Mouse (Mus musculus) midbrain, embryonic 16.5 days (tissue): ENCODE measurements around the gene Rps6ka2. TPM values are rescaled to one million over a fixed set of nuclear protein-coding genes. Genes with fewer than 3 reads are reported as not detected.

ENCODE experiments used
- ATAC-seq: fragments of 200-750 bp; cut with Nextera tagmentation; 2 replicates; pipeline ENCODE4 v1.8.0; 2017; ENCODE audit warnings: moderate TSS enrichment
- H3K27ac ChIP-seq: fragments of 300-500 bp; sonication (generic); 2 replicates; pipeline ENCODE4 v1.5.1; 2014; ENCODE audit warnings: mild to moderate bottlenecking, low read length, mixed read lengths
- H3K27me3 ChIP-seq: fragments of 300-500 bp; sonication (generic); 2 replicates; pipeline ENCODE4 v1.6.1; 2014; ENCODE audit warnings: low read depth, low read length, mixed read lengths; ENCODE audit not compliant: control insufficient read depth, insufficient read depth
- H3K36me3 ChIP-seq: fragments of 300-500 bp; sonication (generic); 2 replicates; pipeline ENCODE4 v1.6.1; 2014; ENCODE audit warnings: mild to moderate bottlenecking, low read length, moderate library complexity, mixed read lengths; ENCODE audit not compliant: control insufficient read depth, insufficient read depth
- H3K4me1 ChIP-seq: fragments of 300-500 bp; sonication (generic); 2 replicates; pipeline ENCODE4 v1.6.1; 2014; ENCODE audit warnings: mild to moderate bottlenecking, low read length, mixed read lengths; ENCODE audit not compliant: control insufficient read depth, insufficient read depth
- H3K4me2 ChIP-seq: fragments of 300-500 bp; sonication (generic); 2 replicates; pipeline ENCODE4 v1.6.1; 2014; ENCODE audit warnings: mild to moderate bottlenecking, low read length, mixed read lengths
- H3K4me3 ChIP-seq: fragments of 300-500 bp; sonication (generic); 2 replicates; pipeline ENCODE4 v1.5.1; 2014; ENCODE audit warnings: low read depth, mild to moderate bottlenecking, low read length, moderate library complexity, mixed read lengths
- H3K9ac ChIP-seq: fragments of 300-500 bp; sonication (generic); 2 replicates; pipeline ENCODE4 v1.6.1; 2014; ENCODE audit warnings: low read depth, low read length, mixed read lengths
- H3K9me3 ChIP-seq: fragments of 300-500 bp; sonication (generic); replicated peaks from 2 replicates; pipeline ENCODE4 v1.6.1; 2014; ENCODE audit warnings: mild to moderate bottlenecking, low read length, mixed read lengths; ENCODE audit not compliant: control insufficient read depth, poor library complexity, severe bottlenecking
- WGBS: fragments of 180-500 bp; shearing (Covaris S2); extraction: QIAGEN DNeasy Blood & Tissue Kit; methylation state at CpG from one replicate; pipeline ENCODE4 v1.1.7; 2014; 5-methylcytosine and 5-hydroxymethylcytosine counted together
- polyA plus RNA-seq: library from polyadenylated mRNA; unstranded; fragments of >200 nt; fragmentation: Nextera tagmentation; extraction: Ambion mirVana; gene quantifications from 2 replicates; pipeline ENCODE4 v1.2.1, GENCODE M21; 2015

Gene Rps6ka2
- polyA plus RNA-seq, 1 experiment from 2014 or later = 19.6 TPM

DNA sequence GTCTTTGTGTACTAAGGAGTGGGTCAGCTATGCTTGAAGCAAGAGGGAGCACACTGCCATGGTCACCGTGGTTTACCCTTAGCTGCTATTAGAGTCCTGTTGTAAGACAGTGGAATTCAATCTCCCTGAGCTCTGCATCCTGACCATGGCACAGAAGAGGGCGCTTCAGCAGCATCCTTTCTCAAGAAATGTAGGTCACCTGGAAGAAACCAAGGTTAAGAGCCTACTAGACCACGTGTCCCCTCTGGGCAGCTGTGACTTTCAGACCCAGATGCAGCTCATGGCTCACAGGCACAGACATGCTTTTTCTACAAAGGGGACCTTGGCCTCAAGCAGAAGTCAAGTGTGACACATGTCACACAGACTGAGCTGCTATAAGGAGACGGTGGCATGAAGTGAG, 27.5 kb upstream of the Rps6ka2 start:
- Histone ChIP-seq H3K9me3 (no peaks in the 10 kb centered on the region), H3K27me3 (no peaks in the 10 kb centered on the region), H3K27ac (no peak overlapping the region), H3K4me1 (peaks cover 8% of the 10 kb centered on the region), H3K36me3 (no peaks in the 10 kb centered on the region), H3K9ac (no peak overlapping the region), H3K4me2 (no peak overlapping the region), H3K4me3 (no peak overlapping the region)
- ATAC-seq = no peak
- 63% methylated on average over 4 of the region's 4 CpGs for WGBS

DNA sequence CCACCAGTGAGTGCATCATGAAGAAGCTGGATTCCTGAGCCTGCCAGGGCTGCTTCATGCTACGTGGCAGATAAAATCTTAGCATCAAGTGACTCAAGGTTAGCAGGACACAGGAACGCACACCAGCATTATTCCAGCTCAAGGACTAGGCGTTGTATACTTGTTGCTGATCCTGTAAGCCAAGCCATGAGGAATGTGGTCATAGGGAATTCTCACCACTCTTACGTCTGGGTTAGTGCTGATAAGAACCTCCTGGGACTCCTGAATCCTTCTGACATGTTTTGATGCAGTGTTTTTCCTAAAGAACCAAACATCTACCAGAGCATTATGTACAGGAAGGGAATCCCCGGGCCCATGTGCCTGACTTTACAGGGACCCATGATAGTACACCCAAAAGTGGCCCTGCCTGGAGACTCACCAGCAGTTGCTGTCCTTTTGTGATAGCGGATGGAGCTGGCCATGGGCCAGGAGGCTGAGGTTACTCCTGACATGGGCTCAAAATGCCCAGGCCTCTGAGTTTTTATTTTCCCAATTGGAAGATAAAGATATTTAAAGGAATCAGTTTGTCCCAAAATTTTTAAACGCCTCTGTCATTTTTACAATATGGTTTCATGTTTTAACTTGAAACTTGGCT, 25.9 kb upstream of the Rps6ka2 start:
- WGBS = 75% methylated on average over 7 of the region's 7 CpGs
- Histone ChIP-seq H3K27me3 (no peaks in the 10 kb centered on the region), H3K4me3 (no peak overlapping the region), H3K9me3 (no peaks in the 10 kb centered on the region), H3K27ac (no peak overlapping the region), H3K4me2 (no peak overlapping the region), H3K4me1 (peaks cover 12% of the 10 kb centered on the region), H3K9ac (no peak overlapping the region), H3K36me3 (no peaks in the 10 kb centered on the region)
- no peak for ATAC-seq

DNA sequence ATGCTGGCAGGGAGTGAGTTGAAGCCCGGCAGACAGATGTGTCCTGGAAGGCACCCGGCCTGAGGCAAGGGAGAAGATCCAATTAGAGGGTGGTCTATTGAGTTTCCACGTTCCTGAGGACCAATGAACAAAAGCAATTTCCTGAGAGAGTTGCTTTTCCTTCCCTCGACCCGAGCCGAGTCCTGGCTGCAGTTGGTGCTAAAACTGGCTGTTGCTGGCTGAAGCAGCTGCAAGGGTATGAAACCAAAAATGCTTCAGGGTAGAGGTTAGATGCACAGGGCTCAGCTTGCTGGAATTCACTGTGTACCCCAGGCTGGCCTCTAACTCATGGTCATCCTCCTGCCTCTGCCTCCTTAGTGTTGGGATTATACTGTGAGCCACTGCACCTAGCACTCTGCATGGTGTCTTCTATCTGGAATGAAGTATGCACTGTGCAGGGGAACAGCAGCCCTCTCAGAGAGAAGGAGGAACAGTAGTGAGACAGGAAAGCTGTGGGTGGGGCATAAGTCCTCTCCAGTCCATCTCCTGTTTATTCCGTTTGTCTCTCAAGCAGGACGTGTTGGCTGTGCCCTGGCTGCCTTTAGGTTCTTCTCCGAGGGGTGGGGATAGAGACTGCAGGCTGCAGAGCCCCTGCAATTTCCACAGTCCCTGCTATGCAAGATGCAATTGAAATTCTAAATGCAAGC, 24.4 kb upstream of the Rps6ka2 start:
- Histone ChIP-seq H3K4me3 (no peak overlapping the region), H3K27me3 (no peaks in the 10 kb centered on the region), H3K9ac (no peak overlapping the region), H3K4me2 (no peak overlapping the region), H3K36me3 (no peaks in the 10 kb centered on the region), H3K9me3 (no peaks in the 10 kb centered on the region), H3K4me1 (peaks cover 12% of the 10 kb centered on the region), H3K27ac (no peak overlapping the region)
- 44% methylated on average over 9 of the region's 9 CpGs for WGBS
- no peak for ATAC-seq

DNA sequence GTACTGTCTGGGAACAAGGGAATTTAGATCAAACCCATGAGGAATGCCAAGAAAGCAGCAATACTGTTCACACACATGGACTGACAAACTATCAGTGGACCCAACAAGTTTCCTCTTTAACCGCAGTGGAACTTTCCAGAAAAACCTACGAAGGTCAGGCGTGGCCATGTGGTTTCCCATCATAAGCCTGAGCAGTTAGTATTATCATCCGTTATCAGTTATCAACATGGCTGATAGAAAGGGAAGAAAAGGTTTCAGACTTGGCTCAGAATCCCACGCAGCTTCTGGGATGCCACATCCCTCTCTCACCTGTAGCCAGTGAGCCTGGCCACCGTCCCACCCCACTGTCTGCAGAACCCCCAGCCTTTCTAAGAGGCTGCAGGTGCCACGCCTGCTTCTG, 23.4 kb upstream of the Rps6ka2 start:
- WGBS = 95% methylated on average over 7 of the region's 7 CpGs
- peaks cover 12% of the 10 kb centered on the region for H3K4me1 ChIP-seq
- no peak overlapping the region for H3K4me3 ChIP-seq
- no peak overlapping the region for H3K9ac ChIP-seq
- H3K27ac ChIP-seq = no peak overlapping the region
- H3K36me3 ChIP-seq = no peaks in the 10 kb centered on the region
- H3K9me3 ChIP-seq = no peaks in the 10 kb centered on the region
- H3K4me2 ChIP-seq = no peak overlapping the region
- H3K27me3 ChIP-seq = no peaks in the 10 kb centered on the region
- no peak for ATAC-seq

DNA sequence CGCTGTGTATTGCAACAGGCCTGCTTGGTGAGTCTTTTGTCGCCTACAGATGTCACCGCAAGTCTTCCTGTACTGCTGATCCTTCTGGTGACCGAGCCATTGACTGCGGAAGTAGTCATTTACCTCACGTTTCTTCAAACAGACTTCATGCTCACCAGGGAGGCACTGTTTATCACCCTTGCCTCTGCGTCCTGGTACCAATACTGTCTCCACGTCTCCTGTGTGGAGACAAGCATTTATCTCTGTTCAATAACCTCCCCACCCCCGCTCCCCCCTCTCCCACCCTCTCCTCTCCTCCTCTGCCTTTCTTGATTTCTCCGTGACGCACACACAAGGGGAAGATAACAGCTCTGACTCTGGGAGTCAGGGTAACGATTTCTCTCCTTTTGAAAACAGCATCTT, 22.0 kb upstream of the Rps6ka2 start:
- WGBS = 59% methylated on average over 12 of the region's 12 CpGs

DNA sequence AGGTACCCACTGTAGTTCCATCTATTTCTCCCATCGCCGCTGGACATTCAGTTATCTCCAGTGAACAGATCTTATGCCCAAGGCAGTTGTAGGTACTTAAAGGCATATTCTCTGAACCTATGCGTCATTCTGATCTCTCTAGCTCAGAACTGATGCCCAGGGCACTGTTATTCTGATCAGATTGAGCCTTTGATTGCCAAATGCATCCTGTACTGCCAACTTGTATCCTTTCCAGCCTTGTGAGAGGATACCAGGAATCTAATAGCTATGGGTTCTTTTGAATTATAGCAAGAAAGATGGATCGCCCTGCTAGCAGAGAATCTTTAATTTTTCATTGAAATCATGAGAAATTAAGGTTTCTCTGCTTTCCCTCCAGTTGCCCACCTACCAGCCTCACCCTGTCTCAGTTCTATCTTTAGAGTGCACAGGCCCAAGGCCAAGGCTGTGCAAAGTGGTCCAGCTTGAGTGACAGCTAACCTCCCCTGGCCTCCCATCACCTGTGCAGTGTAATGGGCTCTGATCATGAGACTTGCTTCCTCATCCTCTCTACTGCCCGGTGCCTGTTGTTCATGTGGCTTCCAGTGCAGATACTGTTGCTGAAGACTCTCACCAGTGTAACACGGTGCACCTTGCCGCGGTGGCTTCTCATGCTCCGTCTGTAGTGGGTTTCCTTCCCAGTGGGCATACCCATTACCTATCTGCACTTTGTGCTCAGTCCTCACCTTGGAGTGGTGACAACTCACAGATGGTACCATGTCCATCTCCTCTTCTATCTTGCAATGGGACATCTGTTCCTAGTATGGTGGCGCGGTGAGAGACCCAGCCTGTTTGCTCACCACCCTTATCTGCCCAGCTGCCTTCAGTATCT, 20.4 kb upstream of the Rps6ka2 start:
- Histone ChIP-seq H3K27ac (no peak overlapping the region), H3K36me3 (no peaks in the 10 kb centered on the region), H3K9ac (no peak overlapping the region), H3K9me3 (no peaks in the 10 kb centered on the region), H3K4me3 (no peak overlapping the region), H3K27me3 (no peaks in the 10 kb centered on the region), H3K4me1 (peaks cover 12% of the 10 kb centered on the region), H3K4me2 (no peak overlapping the region)
- WGBS = 94% methylated on average over 11 of the region's 11 CpGs
- ATAC-seq = no peak

More for the DNA sequence above, 22.0 kb upstream of the Rps6ka2 start:
- Histone ChIP-seq H3K9ac (no peak overlapping the region), H3K4me3 (no peak overlapping the region), H3K27me3 (no peaks in the 10 kb centered on the region), H3K4me1 (peaks cover 12% of the 10 kb centered on the region), H3K36me3 (no peaks in the 10 kb centered on the region), H3K9me3 (no peaks in the 10 kb centered on the region), H3K4me2 (no peak overlapping the region), H3K27ac (no peak overlapping the region)
- ATAC-seq = no peak

DNA sequence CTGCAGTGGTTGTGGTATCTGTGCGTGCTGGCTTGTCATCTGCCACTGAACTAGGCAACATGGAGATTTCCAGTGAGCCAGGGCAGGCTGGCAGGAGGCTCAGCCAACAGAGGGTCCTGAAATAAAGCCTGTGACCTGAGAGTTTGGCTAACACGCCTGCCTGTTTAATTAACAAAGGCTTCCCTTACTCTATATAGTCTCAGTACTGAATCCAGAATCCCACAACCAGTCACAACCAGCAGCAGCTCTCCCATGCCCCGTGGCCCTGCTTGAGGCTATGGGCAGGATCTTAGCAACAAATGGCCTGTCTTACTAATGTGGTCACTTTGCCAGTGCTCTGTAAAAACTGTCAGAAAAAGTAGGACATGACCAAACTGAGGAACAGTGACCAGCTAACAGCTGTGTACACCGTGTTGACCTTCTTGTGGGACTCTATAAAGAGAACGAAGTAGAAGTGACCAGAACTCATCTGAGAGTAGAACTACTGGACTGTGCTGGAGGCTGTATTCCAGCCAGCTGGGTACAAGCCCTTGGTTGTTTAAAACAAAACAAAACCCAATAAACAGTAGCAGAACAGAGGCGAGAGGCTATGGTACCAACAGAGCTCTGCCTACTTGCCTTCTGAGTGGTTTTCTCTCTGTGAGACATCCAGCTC, 18.3 kb upstream of the Rps6ka2 start:
- Histone ChIP-seq H3K36me3 (no peaks in the 10 kb centered on the region), H3K4me1 (peaks cover 8% of the 10 kb centered on the region), H3K9me3 (no peaks in the 10 kb centered on the region), H3K27ac (no peak overlapping the region), H3K9ac (no peak overlapping the region), H3K4me3 (no peak overlapping the region), H3K27me3 (no peaks in the 10 kb centered on the region), H3K4me2 (no peak overlapping the region)
- ATAC-seq = peak; percentile 55; the same call in 1 of the 2 replicates
- 76% methylated on average over 6 of the region's 6 CpGs for WGBS

DNA sequence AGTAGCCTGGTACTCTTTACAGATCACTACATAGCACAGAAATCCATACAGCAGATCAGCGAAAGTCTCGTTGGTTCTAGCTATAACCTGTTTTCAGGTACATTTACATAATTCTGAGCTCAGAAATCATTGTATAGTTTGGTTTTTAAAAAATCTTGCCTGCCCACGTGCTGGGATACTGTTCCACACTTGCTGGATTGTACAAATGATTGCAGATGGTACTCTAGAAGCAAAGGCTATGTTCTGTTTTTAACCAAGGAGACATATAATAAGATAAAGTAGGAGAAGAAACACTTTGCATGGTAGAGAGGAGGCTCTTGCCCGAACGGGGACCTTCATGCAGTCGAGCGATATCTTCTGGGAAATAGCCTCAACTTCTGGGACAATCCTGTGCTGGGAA, 17.3 kb upstream of the Rps6ka2 start:
- Histone ChIP-seq H3K9me3 (no peaks in the 10 kb centered on the region), H3K9ac (no peak overlapping the region), H3K4me3 (no peak overlapping the region), H3K36me3 (no peaks in the 10 kb centered on the region), H3K27me3 (no peaks in the 10 kb centered on the region), H3K4me2 (no peak overlapping the region), H3K27ac (no peak overlapping the region), H3K4me1 (peaks cover 13% of the 10 kb centered on the region)
- no peak for ATAC-seq
- WGBS = 94% methylated on average over 7 of the region's 7 CpGs
